Mouse (Mus musculus) liver, adult (tissue): ENCODE results near the gene Btbd35f17.
"Not testable (repeated sequence)": the region's sequence is repeated elsewhere in the genome, so short reads cannot be mapped to it uniquely, and the experiment has no call there.

ENCODE experiments used
- GATA4 ChIP-seq: IDR thresholded peaks from 2 replicates; pipeline ENCODE4 v1.6.1; 2014; ENCODE audit warnings: mild to moderate bottlenecking, low read length; ENCODE audit not compliant: insufficient replicate concordance

Gene Btbd35f17

DNA sequence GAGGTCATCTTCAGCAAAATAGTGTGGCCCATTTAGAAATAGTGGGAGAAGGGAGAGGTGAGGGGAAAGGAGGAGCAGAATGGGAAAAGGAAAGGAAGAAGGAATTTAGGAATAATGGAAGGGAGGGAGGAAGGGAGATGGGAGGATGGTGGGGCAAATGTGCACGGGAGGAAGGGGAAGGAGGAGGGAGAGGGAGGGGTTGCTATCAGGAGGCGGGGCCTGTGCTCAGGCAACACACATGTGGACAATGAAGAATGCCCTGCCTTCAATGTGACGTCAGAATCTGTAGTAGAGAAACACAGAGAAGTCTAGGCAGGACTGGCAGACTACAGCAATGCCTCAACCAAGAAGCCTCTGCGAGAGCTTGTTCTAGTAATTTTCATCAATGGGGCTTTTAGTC is at the start of gene Btbd35f17:
TSS of gene Btbd35f17 (plus strand) at position 301 of the 400 bp plus-strand sequence.
- TF ChIP-seq GATA4: not testable (repeated sequence)
